Mouse (Mus musculus) neural tube, embryonic 15.5 days (tissue): Measurements from ENCODE around the gene Rgp1. TPM values are rescaled to one million over a fixed set of nuclear protein-coding genes. Genes with fewer than 3 reads are reported as not detected.

Experiments used
- ATAC-seq: fragments of 200-750 bp; cut with Nextera tagmentation; 2 replicates; pipeline ENCODE4 v1.8.0; 2017; ENCODE audit warnings: mild to moderate bottlenecking, moderate TSS enrichment, moderate library complexity; ENCODE audit not compliant: low FRiP score
- H3K27ac ChIP-seq: fragments of 300-500 bp; sonication (generic); replicated peaks from 2 replicates; pipeline ENCODE4 v1.5.1; 2015; ENCODE audit warnings: mild to moderate bottlenecking, inconsistent platforms
- H3K27me3 ChIP-seq: fragments of 300-500 bp; sonication (generic); replicated peaks from 2 replicates; pipeline ENCODE4 v1.6.1; 2015; ENCODE audit warnings: inconsistent platforms
- H3K36me3 ChIP-seq: fragments of 300-500 bp; sonication (generic); 2 replicates; pipeline ENCODE4 v1.6.1; 2015; ENCODE audit warnings: inconsistent platforms
- H3K4me1 ChIP-seq: fragments of 300-500 bp; sonication (generic); 2 replicates; pipeline ENCODE4 v1.6.1; 2015; ENCODE audit warnings: inconsistent platforms
- H3K4me2 ChIP-seq: fragments of 300-500 bp; sonication (generic); 2 replicates; pipeline ENCODE4 v1.6.1; 2015; ENCODE audit warnings: inconsistent platforms, mild to moderate bottlenecking, moderate library complexity
- H3K4me3 ChIP-seq: fragments of 300-500 bp; sonication (generic); replicated peaks from 2 replicates; pipeline ENCODE4 v1.5.1; 2015; ENCODE audit warnings: mild to moderate bottlenecking, inconsistent platforms
- H3K9ac ChIP-seq: fragments of 300-500 bp; sonication (generic); replicated peaks from 2 replicates; pipeline ENCODE4 v1.6.1; 2015; ENCODE audit warnings: mild to moderate bottlenecking, inconsistent platforms
- H3K9me3 ChIP-seq: fragments of 300-500 bp; sonication (generic); replicated peaks from 2 replicates; pipeline ENCODE4 v1.6.1; 2016; ENCODE audit warnings: inconsistent platforms
- WGBS: fragments of 180-500 bp; shearing (Covaris S2); methylation state at CpG from one replicate; pipeline ENCODE4 v1.1.7; 2015; ENCODE audit warnings: mixed read lengths; 5-methylcytosine and 5-hydroxymethylcytosine counted together
- polyA plus RNA-seq: library from polyadenylated mRNA; unstranded; fragments of >200 nt; fragmentation: Nextera tagmentation; extraction: Ambion mirVana; gene quantifications from 2 replicates; pipeline ENCODE4 v1.2.1, GENCODE M21; 2015

Gene Rgp1
- polyA plus RNA-seq, 1 experiment from 2014 or later: 22.0 TPM

DNA sequence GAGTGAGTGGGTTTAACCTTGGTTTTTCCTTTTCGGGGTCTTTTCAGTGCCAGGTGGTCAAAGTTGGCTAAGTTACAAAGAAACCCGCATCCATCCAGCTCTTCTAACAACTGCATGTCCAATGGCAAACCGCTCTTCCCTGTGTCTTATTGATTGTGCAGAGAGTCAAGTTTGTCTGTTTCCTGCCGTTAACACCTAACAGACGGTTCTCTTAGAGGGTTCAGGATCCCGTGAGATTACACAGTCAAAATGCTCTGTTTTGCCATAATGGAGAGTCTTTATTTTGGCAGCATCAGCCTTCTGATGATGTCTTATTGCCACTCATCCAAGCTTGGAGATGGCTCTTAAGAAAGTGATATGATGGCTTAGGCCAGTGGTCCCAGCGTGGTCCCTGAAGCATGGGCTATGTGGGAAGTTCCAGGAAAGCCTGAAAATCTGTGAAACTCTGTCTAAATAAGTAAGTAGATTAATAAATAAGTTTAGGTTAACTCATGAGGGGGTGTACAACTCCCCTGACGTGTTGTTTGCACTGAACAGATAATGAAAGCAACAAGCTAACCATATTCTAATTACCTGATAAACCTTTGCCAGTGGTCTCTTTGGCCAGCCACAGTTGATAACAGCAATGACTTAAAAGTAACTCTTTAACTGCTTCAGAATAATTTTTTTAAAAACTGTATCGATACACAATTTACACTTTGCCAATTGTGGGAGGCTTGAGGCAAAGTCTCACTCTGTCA lies 21.9 kb downstream of the Rgp1 start:
- Histone ChIP-seq H3K4me1 (no peaks in the 10 kb centered on the region), H3K4me3 (no peak overlapping the region), H3K4me2 (no peak overlapping the region), H3K9me3 (no peaks in the 10 kb centered on the region), H3K27ac (no peak overlapping the region), H3K36me3 (no peaks in the 10 kb centered on the region), H3K27me3 (no peaks in the 10 kb centered on the region), H3K9ac (no peak overlapping the region)
- ATAC-seq: no peak
- 87% methylated on average over 9 of the region's 9 CpGs for WGBS

DNA sequence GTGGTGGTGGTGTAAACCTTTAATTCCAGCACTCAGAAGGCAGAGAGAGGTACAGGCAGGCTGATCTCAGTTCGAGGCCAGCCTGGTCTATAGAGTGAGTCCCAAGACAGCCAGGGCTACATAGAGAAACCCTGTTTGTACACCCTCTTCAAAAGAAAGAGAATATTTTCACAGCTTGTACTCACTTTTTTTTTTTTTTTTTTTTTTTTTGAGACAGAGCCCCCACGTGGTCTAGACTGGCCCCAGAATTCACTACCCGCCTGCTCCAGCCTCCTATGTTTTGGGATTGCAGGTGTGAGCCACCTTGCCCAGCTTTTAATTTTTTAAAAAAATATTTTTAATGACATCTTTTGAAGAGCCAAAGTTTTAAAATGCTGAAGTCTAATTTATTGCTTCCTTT lies 25.6 kb downstream of the Rgp1 start:
- Histone ChIP-seq H3K36me3 (no peaks in the 10 kb centered on the region), H3K27me3 (no peaks in the 10 kb centered on the region), H3K27ac (no peak overlapping the region), H3K4me2 (no peak overlapping the region), H3K4me1 (no peaks in the 10 kb centered on the region), H3K9me3 (no peaks in the 10 kb centered on the region), H3K9ac (no peak overlapping the region), H3K4me3 (no peak overlapping the region)
- ATAC-seq: no peak
- WGBS: 69% methylated on average over 3 of the region's 3 CpGs

GRCm38 (mm10) chr4:43604751-43605685 lies 26.5 kb downstream of the Rgp1 start:
- Histone ChIP-seq H3K27ac (no peak overlapping the region), H3K4me1 (no peaks in the 10 kb centered on the region)
- 86% methylated on average over 9 of the region's 9 CpGs for WGBS

GRCm38 (mm10) chr4:43612534-43612933 lies 34.0 kb downstream of the Rgp1 start:
- no peak overlapping the region for H3K4me2 ChIP-seq
- H3K27ac ChIP-seq: no peak overlapping the region
- H3K27me3 ChIP-seq: no peaks in the 10 kb centered on the region
- 80% methylated on average over 10 of the region's 10 CpGs for WGBS
- no peaks in the 10 kb centered on the region for H3K9me3 ChIP-seq
- H3K36me3 ChIP-seq: no peaks in the 10 kb centered on the region
- no peaks in the 10 kb centered on the region for H3K4me1 ChIP-seq
- no peak overlapping the region for H3K4me3 ChIP-seq
- no peak overlapping the region for H3K9ac ChIP-seq
- ATAC-seq: no peak

More at GRCm38 (mm10) chr4:43604751-43605685, 26.5 kb downstream of the Rgp1 start:
- Histone ChIP-seq H3K27me3 (no peaks in the 10 kb centered on the region), H3K4me2 (no peak overlapping the region), H3K9ac (no peak overlapping the region), H3K36me3 (no peaks in the 10 kb centered on the region), H3K9me3 (no peaks in the 10 kb centered on the region), H3K4me3 (no peak overlapping the region)
- no peak for ATAC-seq

- WGBS: 67% methylated on average over 3 of the region's 3 CpGs
- Histone ChIP-seq H3K4me2 (no peak overlapping the region), H3K4me3 (no peak overlapping the region), H3K9ac (no peak overlapping the region), H3K27me3 (no peaks in the 10 kb centered on the region), H3K36me3 (no peaks in the 10 kb centered on the region), H3K4me1 (no peaks in the 10 kb centered on the region), H3K9me3 (no peaks in the 10 kb centered on the region), H3K27ac (no peak overlapping the region)
- no peak for ATAC-seq
These were observed 34.7 kb downstream of the Rgp1 start for GRCm38 (mm10) chr4:43613060-43613730.

- no peak for ATAC-seq
- 82% methylated on average over 4 of the region's 4 CpGs for WGBS
These were observed 41.7 kb downstream of the Rgp1 start for GRCm38 (mm10) chr4:43620146-43620778.

GRCm38 (mm10) chr4:43629106-43629817 lies 50.7 kb downstream of the Rgp1 start:
- peak overlapping the region; percentile 32 for H3K4me2 ChIP-seq

More at GRCm38 (mm10) chr4:43620146-43620778, 41.7 kb downstream of the Rgp1 start:
- no peak overlapping the region for H3K27ac ChIP-seq
- no peak overlapping the region for H3K4me3 ChIP-seq
- 0 out of 2 replicates have a peak, but pooled peaks cover 4% of the 10 kb centered on the region for H3K27me3 ChIP-seq
- H3K9ac ChIP-seq: no peak overlapping the region
- no peaks in the 10 kb centered on the region for H3K9me3 ChIP-seq
- H3K4me1 ChIP-seq: no peaks in the 10 kb centered on the region
- no peak overlapping the region for H3K4me2 ChIP-seq
- H3K36me3 ChIP-seq: no peaks in the 10 kb centered on the region

DNA sequence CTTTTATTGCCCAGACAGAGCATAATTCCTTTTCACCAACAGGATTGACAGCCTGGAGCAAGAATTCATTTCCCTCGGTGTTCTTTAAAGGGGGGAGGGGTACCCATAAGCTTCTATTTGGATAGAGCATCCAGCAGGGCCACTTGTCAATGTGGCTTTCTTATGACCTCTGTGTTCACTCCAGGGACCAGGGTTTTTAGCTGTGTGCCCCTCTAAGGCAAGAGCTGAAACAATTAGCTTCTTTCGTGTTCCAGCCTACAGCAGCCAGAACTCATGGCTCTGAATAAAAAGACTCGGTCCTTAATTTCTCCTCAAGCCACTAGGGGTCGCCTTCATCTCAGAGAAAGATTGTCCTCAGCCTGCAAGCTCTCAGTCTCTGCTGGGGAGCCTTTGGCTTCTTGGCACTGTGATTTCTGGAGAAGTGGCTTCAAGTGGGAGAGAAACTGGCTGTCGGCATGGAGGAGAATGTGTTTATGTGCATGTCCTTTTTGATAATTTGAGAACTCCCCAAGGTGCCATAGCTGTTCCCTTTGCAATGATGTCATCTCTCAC lies 51.6 kb downstream of the Rgp1 start:
- no peaks in the 10 kb centered on the region for H3K27me3 ChIP-seq
- WGBS: 0% methylated on average over 5 of the region's 5 CpGs
- H3K27ac ChIP-seq: peak overlapping the region; percentile 88
- peaks cover 45% of the 10 kb centered on the region for H3K4me1 ChIP-seq
- H3K9me3 ChIP-seq: no peaks in the 10 kb centered on the region
- no peak overlapping the region for H3K9ac ChIP-seq
- peak overlapping the region; percentile 94 for H3K4me2 ChIP-seq
- H3K36me3 ChIP-seq: no peaks in the 10 kb centered on the region
- ATAC-seq: peak; percentile 67
- no peak overlapping the region for H3K4me3 ChIP-seq

More at GRCm38 (mm10) chr4:43629106-43629817, 50.7 kb downstream of the Rgp1 start:
- no peak overlapping the region for H3K4me3 ChIP-seq
- H3K4me1 ChIP-seq: peaks cover 43% of the 10 kb centered on the region
- 0 out of 2 replicates have a peak overlapping the region, but pooled peaks have one; percentile 1 for H3K27ac ChIP-seq
- H3K36me3 ChIP-seq: no peaks in the 10 kb centered on the region
- ATAC-seq: peak; percentile 40; the same call in 1 of the 2 replicates
- no peak overlapping the region for H3K9ac ChIP-seq
- no peaks in the 10 kb centered on the region for H3K9me3 ChIP-seq
- H3K27me3 ChIP-seq: no peaks in the 10 kb centered on the region
- WGBS: 43% methylated on average over 20 of the region's 20 CpGs

DNA sequence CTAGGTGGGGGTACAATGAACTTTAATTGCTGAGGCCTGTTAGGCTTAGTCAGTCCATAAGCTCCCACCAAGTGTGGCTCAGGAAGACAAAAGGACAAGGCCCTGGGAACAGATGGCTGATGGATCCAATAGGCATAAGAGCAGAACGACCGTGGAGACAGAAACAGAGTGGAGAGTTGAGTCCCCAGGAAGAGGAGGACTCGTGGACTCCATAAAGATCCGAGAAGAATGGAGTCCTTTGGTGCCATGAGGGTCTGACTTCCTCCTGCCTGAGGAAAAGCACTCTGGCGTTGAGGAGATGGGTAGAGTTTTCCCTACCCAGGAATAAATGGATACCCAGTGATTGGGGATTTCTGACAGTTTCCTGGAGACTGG lies 52.1 kb downstream of the Rgp1 start:
- no peaks in the 10 kb centered on the region for H3K27me3 ChIP-seq
- H3K4me2 ChIP-seq: peak overlapping the region; percentile 94
- no peak overlapping the region; the same call in 1 of the 2 replicates for H3K9ac ChIP-seq
- H3K4me1 ChIP-seq: peaks cover 45% of the 10 kb centered on the region
- H3K4me3 ChIP-seq: peak overlapping the region; percentile 59
- no peaks in the 10 kb centered on the region for H3K9me3 ChIP-seq
- peak overlapping the region; percentile 88 for H3K27ac ChIP-seq
- H3K36me3 ChIP-seq: no peaks in the 10 kb centered on the region
- peak; percentile 12; the same call in 1 of the 2 replicates for ATAC-seq
- 13% methylated on average over 5 of the region's 5 CpGs for WGBS
